Mouse (Mus musculus): ENCODE data around the gene Rnf186.

Gene Rnf186

DNA sequence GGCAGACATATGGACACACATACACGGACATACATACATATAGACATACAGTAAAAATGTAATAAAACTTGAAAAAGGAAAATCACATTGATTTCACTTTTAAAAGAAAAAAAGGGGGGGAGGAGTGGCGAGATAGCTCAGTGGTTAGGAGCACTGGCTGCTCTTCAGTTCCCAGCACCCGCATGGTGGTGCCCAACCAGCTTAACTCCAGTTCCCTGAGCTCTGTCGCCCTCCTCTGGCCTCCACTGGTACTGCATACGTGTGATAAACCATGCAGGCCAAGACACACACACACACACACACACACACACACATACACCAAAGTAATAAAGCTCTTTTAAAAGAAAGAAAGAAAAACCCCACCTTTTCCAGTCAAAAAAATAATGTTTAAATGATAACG is 47.9 kb downstream of the Rnf186 start:
- peak in 1 of 2 experiments; percentile 33 for DNase-seq

All from kidney, postnatal 36 days (tissue).